Mouse (Mus musculus) kidney, postnatal 0 days (tissue): ENCODE measurements around the gene Cap2. TPM values are rescaled to one million over a fixed set of nuclear protein-coding genes. Genes with fewer than 3 reads are reported as not detected.

ENCODE experiments used
- ATAC-seq: fragments of 200-750 bp; cut with Nextera tagmentation; replicated peaks from 2 replicates; pipeline ENCODE4 v1.8.0; 2017; ENCODE audit warnings: low read depth, moderate number of reproducible peaks, moderate TSS enrichment, moderate library complexity; ENCODE audit not compliant: low FRiP score
- DNase-seq: peaks from one replicate; pipeline ENCODE4 v3.0.0-alpha.2; 2016; ENCODE audit warnings: low spot score
- H3K27ac ChIP-seq: fragments of 300-500 bp; sonication (generic); 2 replicates; pipeline ENCODE4 v1.5.1; 2014; ENCODE audit warnings: mild to moderate bottlenecking
- H3K27me3 ChIP-seq: fragments of 300-500 bp; sonication (generic); 2 replicates; pipeline ENCODE4 v1.6.1; 2014; ENCODE audit warnings: low read length, mixed read lengths; ENCODE audit not compliant: insufficient read depth
- H3K36me3 ChIP-seq: fragments of 300-500 bp; sonication (generic); 2 replicates; pipeline ENCODE4 v1.6.1; 2014; ENCODE audit warnings: low read length, mixed read lengths; ENCODE audit not compliant: insufficient read depth
- H3K4me1 ChIP-seq: fragments of 300-500 bp; sonication (generic); replicated peaks from 2 replicates; pipeline ENCODE4 v1.6.1; 2014; ENCODE audit warnings: antibody characterized with exemption, low read length, mixed read lengths; ENCODE audit not compliant: insufficient read depth
- H3K4me2 ChIP-seq: fragments of 300-500 bp; sonication (generic); 2 replicates; pipeline ENCODE4 v1.6.1; 2014; ENCODE audit warnings: mild to moderate bottlenecking, low read length, moderate library complexity, mixed read lengths
- H3K4me3 ChIP-seq: fragments of 300-500 bp; sonication (generic); replicated peaks from 2 replicates; pipeline ENCODE4 v1.5.1; 2014; ENCODE audit warnings: low read depth, low read length
- H3K9ac ChIP-seq: fragments of 300-500 bp; sonication (generic); 2 replicates; pipeline ENCODE4 v1.6.1; 2014; ENCODE audit warnings: low read depth, low read length
- H3K9me3 ChIP-seq: fragments of 300-500 bp; sonication (generic); replicated peaks from 2 replicates; pipeline ENCODE4 v1.6.1; 2016; ENCODE audit warnings: low read length, inconsistent platforms, mixed read lengths
- CTCF ChIP-seq: IDR thresholded peaks from 2 replicates; pipeline ENCODE4 v1.5.1; 2016; ENCODE audit warnings: antibody characterized with exemption, low read depth, mild to moderate bottlenecking, moderate library complexity
- WGBS: fragments of 180-500 bp; shearing (Covaris S2); extraction: QIAGEN DNeasy Blood & Tissue Kit; methylation state at CpG from one replicate; pipeline ENCODE4 v1.1.7; 2014; 5-methylcytosine and 5-hydroxymethylcytosine counted together
- polyA plus RNA-seq: library from polyadenylated mRNA; unstranded; fragments of >200 nt; fragmentation: Nextera tagmentation; extraction: Ambion mirVana; gene quantifications from 2 replicates; pipeline ENCODE4 v1.2.1, GENCODE M21; 2015

The Cap2 gene
- polyA plus RNA-seq, 1 experiment from 2014 or later = 3.6 TPM

DNA sequence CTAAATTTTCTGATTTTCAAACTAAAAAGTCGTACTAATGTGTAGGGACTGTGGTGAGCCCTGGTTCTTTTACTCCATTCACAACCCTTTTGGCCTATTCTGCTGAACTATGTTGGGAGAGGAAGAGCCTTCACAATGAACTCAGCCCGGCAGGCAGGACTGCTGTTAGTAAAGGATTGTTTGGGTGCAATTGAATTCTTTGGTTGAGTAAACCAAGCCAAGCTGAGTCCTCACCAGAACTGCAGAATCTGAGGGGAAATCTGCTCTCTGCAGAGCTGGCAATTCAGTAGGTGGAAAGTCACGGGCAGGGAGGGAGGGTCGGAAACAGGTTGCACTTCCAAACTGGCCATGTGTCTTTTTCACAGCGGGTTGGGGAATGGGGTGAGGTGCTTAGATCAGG lies 39.3 kb downstream of the Cap2 start:
- no peak for ATAC-seq
- H3K36me3 ChIP-seq = no peaks in the 10 kb centered on the region
- no peak overlapping the region for H3K27ac ChIP-seq
- H3K4me3 ChIP-seq = no peak overlapping the region
- TF ChIP-seq CTCF = no peak
- 76% methylated on average over 5 of the region's 5 CpGs for WGBS
- H3K9me3 ChIP-seq = no peaks in the 10 kb centered on the region
- DNase-seq = no peak
- H3K4me2 ChIP-seq = no peak overlapping the region
- H3K27me3 ChIP-seq = no peaks in the 10 kb centered on the region
- no peak overlapping the region for H3K9ac ChIP-seq
- H3K4me1 ChIP-seq = no peaks in the 10 kb centered on the region

DNA sequence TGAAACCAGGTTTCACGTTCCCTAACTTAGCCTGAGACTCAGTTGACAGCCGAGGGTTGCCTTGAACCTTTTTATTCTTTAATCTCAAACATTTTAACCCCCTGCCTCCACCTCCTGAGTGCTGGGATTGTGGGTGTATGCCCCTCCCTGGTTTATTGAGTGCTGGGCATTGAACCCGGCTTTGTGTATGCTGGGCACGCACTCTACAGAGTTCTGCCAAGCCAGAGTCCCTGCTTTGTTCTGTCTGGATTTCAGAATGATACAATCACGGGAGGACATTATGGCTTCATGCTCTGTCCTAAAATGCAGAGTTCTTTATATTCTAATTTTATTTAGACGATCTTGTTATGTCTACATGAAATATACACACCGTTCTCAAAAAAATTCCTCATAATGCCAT lies 41.1 kb downstream of the Cap2 start:
- no peak for TF ChIP-seq CTCF

GRCm38 (mm10) chr13:46544608-46545007 lies 43.0 kb downstream of the Cap2 start:
- Histone ChIP-seq H3K9me3 (no peaks in the 10 kb centered on the region), H3K4me3 (no peak overlapping the region), H3K27ac (no peak overlapping the region), H3K9ac (no peak overlapping the region), H3K36me3 (no peaks in the 10 kb centered on the region), H3K27me3 (no peaks in the 10 kb centered on the region), H3K4me1 (0 out of 2 replicates have a peak, but pooled peaks cover 7% of the 10 kb centered on the region), H3K4me2 (no peak overlapping the region)
- DNase-seq (no peak), ATAC-seq (no peak)
- TF ChIP-seq CTCF = no peak
- WGBS = 73% methylated on average over 6 of the region's 6 CpGs

More for the DNA sequence above, 41.1 kb downstream of the Cap2 start:
- 90% methylated on average over 7 of the region's 7 CpGs for WGBS
- Histone ChIP-seq H3K4me2 (no peak overlapping the region), H3K4me3 (no peak overlapping the region), H3K9me3 (no peaks in the 10 kb centered on the region), H3K36me3 (no peaks in the 10 kb centered on the region), H3K27ac (no peak overlapping the region), H3K9ac (no peak overlapping the region), H3K4me1 (0 out of 2 replicates have a peak, but pooled peaks cover 3% of the 10 kb centered on the region), H3K27me3 (no peaks in the 10 kb centered on the region)
- ATAC-seq (no peak), DNase-seq (no peak)

GRCm38 (mm10) chr13:46545081-46545480 lies 43.4 kb downstream of the Cap2 start:
- H3K27ac ChIP-seq = no peak overlapping the region
- H3K9ac ChIP-seq = no peak overlapping the region
- ATAC-seq = no peak
- no peak overlapping the region for H3K4me3 ChIP-seq
- H3K9me3 ChIP-seq = no peaks in the 10 kb centered on the region
- H3K36me3 ChIP-seq = no peaks in the 10 kb centered on the region
- H3K4me1 ChIP-seq = 0 out of 2 replicates have a peak, but pooled peaks cover 7% of the 10 kb centered on the region
- no peak for DNase-seq
- no peak overlapping the region for H3K4me2 ChIP-seq
- TF ChIP-seq CTCF = no peak
- H3K27me3 ChIP-seq = no peaks in the 10 kb centered on the region
- WGBS = 66% methylated on average over 9 of the region's 9 CpGs

DNA sequence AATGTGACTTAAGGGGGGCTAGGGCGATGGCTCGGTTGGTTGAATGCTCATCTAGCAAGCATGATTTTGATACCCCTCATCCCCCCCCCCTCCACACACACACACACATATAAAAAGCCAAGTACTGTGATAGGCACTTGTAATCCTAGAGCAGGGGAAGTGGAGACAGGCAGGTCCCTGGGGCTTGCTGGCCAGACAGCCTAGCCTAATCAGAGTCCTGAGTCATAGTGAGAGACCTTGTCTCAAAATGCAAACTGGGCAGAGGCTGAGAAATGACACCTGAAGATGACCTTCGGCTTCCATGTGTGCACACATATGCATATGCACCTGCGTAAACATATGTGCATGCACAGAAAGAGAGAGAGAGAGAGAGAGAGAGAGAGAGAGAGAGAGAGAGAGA lies 45.2 kb downstream of the Cap2 start:
- DNase-seq = no peak
- WGBS = 52% methylated on average over 4 of the region's 4 CpGs
- 0 out of 2 replicates have a peak, but pooled peaks cover 7% of the 10 kb centered on the region for H3K4me1 ChIP-seq
- H3K27me3 ChIP-seq = no peaks in the 10 kb centered on the region
- ATAC-seq = no peak
- no peak overlapping the region for H3K9ac ChIP-seq
- no peak overlapping the region for H3K4me3 ChIP-seq
- no peak overlapping the region for H3K4me2 ChIP-seq
- no peaks in the 10 kb centered on the region for H3K9me3 ChIP-seq
- TF ChIP-seq CTCF = no peak
- H3K27ac ChIP-seq = no peak overlapping the region
- no peaks in the 10 kb centered on the region for H3K36me3 ChIP-seq

DNA sequence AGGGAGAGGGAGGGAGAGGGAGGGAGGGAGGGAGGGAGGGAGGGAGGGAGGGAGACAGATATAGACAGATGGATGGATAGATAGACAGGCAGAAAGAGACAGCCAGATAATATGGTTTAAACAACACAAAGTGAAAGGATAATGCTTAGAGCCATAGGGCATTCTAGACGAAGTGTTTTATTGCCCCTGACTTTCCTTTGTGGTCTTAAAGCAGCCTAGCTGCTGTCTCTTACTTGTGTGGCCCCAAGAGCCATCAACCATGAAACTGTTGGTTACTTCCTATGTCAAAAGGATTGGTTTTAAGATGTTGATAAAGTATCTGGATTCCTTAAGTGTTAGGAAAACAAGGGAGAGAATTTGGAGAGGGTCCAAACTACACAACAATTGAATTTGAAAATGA lies 45.6 kb downstream of the Cap2 start:
- no peak for TF ChIP-seq CTCF
- Histone ChIP-seq H3K9ac (no peak overlapping the region), H3K4me2 (no peak overlapping the region), H3K27ac (no peak overlapping the region), H3K4me1 (0 out of 2 replicates have a peak, but pooled peaks cover 7% of the 10 kb centered on the region), H3K27me3 (no peaks in the 10 kb centered on the region), H3K4me3 (no peak overlapping the region), H3K9me3 (no peaks in the 10 kb centered on the region), H3K36me3 (no peaks in the 10 kb centered on the region)
- WGBS = 0% methylated on average over 1 of the region's 1 CpGs
- DNase-seq (peak; percentile 79), ATAC-seq (no peak)

DNA sequence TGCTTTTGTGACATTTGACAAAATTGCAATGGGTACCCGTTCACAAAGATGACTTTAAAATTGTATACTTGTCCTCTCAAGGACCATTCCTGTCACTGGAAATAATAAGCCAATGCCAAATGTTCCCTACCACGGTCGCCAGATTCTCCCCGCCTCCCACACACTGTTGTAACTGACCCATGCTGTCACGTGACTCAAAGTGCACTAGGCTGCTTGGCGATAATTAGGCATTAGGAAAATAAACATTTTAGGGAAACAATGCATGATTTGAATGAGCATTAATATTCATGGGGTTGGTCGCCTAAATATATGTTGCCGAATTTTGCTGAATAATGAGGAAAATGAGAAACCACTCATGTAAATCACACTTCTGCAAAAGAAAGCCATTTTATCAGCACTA lies 46.5 kb downstream of the Cap2 start:
- WGBS = 34% methylated on average over 8 of the region's 8 CpGs
- ATAC-seq = no peak
- Histone ChIP-seq H3K4me1 (0 out of 2 replicates have a peak, but pooled peaks cover 7% of the 10 kb centered on the region), H3K4me2 (no peak overlapping the region; the same call in 1 of the 2 replicates), H3K4me3 (no peak overlapping the region), H3K9me3 (no peaks in the 10 kb centered on the region), H3K9ac (no peak overlapping the region), H3K36me3 (no peaks in the 10 kb centered on the region), H3K27ac (no peak overlapping the region), H3K27me3 (no peaks in the 10 kb centered on the region)
- DNase-seq = peak; percentile 52
- TF ChIP-seq CTCF = no peak
